Mouse (Mus musculus) spleen, adult 2 months (tissue): ENCODE measurements around the gene Gm20388. TPM values are rescaled to one million over a fixed set of nuclear protein-coding genes. Genes with fewer than 3 reads are reported as not detected.

Experiments used
- DNase-seq, 2 experiments: peaks; one replicate each; pipeline versions ENCODE4 v3.0.0 to v3.0.0-alpha.2; 2012 to 2021; ENCODE audit warnings: low spot score in 2 of 2, low read depth in 1 of 2
- H3K27ac ChIP-seq: fragments of 200-500 bp; 2 replicates; pipeline ENCODE4 v1.5.1; 2012; ENCODE audit warnings: low read length, inconsistent platforms; ENCODE audit not compliant: insufficient read depth
- H3K27me3 ChIP-seq: fragments of 200-500 bp; 2 replicates; pipeline ENCODE4 v1.6.1; 2012; ENCODE audit warnings: mild to moderate bottlenecking, moderate library complexity, low read length, inconsistent platforms; ENCODE audit not compliant: control insufficient read depth, insufficient read depth
- H3K36me3 ChIP-seq: fragments of 200-500 bp; 2 replicates; pipeline ENCODE4 v1.6.1; 2012; ENCODE audit warnings: mild to moderate bottlenecking, low read length, inconsistent platforms; ENCODE audit not compliant: control insufficient read depth, insufficient read depth
- H3K4me1 ChIP-seq: fragments of 200-500 bp; 2 replicates; pipeline ENCODE4 v1.6.1; 2011; ENCODE audit warnings: inconsistent platforms; ENCODE audit not compliant: control insufficient read depth, insufficient read depth, insufficient read length
- H3K4me3 ChIP-seq: fragments of 200-500 bp; 2 replicates; pipeline ENCODE4 v1.5.1; 2011; ENCODE audit warnings: mild to moderate bottlenecking, inconsistent platforms; ENCODE audit not compliant: insufficient read depth, insufficient read length; ENCODE audit errors: extremely low read depth
- CTCF ChIP-seq: fragments of 200-500 bp; IDR thresholded peaks from 2 replicates; pipeline ENCODE4 v1.5.1; 2011; ENCODE audit warnings: mild to moderate bottlenecking, inconsistent platforms; ENCODE audit not compliant: insufficient read depth, insufficient read length, insufficient replicate concordance; ENCODE audit errors: extremely low read depth
- POLR2A ChIP-seq: fragments of 200-500 bp; IDR thresholded peaks from 2 replicates; pipeline ENCODE4 v1.6.1; 2011; ENCODE audit warnings: low read depth, low read length, inconsistent platforms
- WGBS: fragments of 180-500 bp; shearing (Covaris S2); methylation state at CpG from one replicate; pipeline ENCODE4 v1.1.7; 2018; 5-methylcytosine and 5-hydroxymethylcytosine counted together
- polyA plus RNA-seq: library from polyadenylated mRNA; depleted of rRNA; stranded (reverse); fragments of >200 nt; gene quantifications from 2 replicates; pipeline ENCODE4 v1.2.3, GENCODE M21; 2012

The Gm20388 gene
- polyA plus RNA-seq, 1 experiment: 26.1 TPM

- H3K27me3 ChIP-seq: no peaks in the 10 kb centered on the region
- DNase-seq: no peak
- WGBS: 84% methylated on average over 8 of the region's 8 CpGs
- no peaks in the 10 kb centered on the region for H3K4me1 ChIP-seq
- no peak overlapping the region for H3K4me3 ChIP-seq
- no peak overlapping the region for H3K27ac ChIP-seq
- TF ChIP-seq POLR2A (no peak), CTCF (no peak)
- peaks cover 38% of the 10 kb centered on the region for H3K36me3 ChIP-seq
These were observed 671.2 kb downstream of the Gm20388 start for GRCm38 (mm10) chr8:120581811-120582210.

DNA sequence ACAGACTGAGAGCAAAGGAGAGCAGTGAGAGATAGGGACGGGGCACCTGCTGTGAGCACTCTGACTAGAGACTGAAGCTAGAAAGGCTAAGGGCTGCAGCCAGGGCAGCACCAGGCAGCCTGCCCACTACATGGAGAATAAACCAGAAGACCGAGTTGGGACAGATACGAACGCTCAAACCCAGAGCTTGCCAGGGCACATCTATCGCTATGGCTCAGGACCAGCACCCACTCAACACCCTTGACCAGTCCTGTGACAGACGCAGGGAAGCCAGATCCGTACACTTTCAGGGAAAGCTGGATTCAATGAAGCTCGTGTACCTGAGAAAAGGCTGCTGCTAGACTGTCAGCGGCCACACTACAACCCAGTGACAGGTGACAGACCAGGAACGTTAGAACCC, 674.9 kb downstream of the Gm20388 start:
- WGBS: 91% methylated on average over 10 of the region's 10 CpGs
- Histone ChIP-seq H3K27me3 (no peaks in the 10 kb centered on the region), H3K4me3 (no peak overlapping the region), H3K27ac (no peak overlapping the region), H3K36me3 (peaks cover 8% of the 10 kb centered on the region), H3K4me1 (no peaks in the 10 kb centered on the region)
- DNase-seq: no peak
- TF ChIP-seq CTCF (no peak), POLR2A (no peak)

- peak; percentile 96 to 97 for DNase-seq
- Histone ChIP-seq H3K4me3 (peak within 1 kb of the TSS; percentile 66), H3K27ac (no peak within 1 kb of the TSS; the same call in 1 of the 2 replicates), H3K27me3 (no peaks in the 10 kb centered on the region), H3K36me3 (no peaks in the 10 kb centered on the region; the same call in 1 of the 2 replicates), H3K4me1 (no peaks in the 10 kb centered on the region)
- no peak for TF ChIP-seq POLR2A
- no peak for TF ChIP-seq CTCF
- WGBS: under 1% methylated on average over 67 of the region's 67 CpGs
These were observed 678.5 kb downstream of the Gm20388 start, which contains the start of gene Gins2 for GRCm38 (mm10) chr8:120588908-120589771. Gins2 (minus strand) TSS chr8:120589304.

DNA sequence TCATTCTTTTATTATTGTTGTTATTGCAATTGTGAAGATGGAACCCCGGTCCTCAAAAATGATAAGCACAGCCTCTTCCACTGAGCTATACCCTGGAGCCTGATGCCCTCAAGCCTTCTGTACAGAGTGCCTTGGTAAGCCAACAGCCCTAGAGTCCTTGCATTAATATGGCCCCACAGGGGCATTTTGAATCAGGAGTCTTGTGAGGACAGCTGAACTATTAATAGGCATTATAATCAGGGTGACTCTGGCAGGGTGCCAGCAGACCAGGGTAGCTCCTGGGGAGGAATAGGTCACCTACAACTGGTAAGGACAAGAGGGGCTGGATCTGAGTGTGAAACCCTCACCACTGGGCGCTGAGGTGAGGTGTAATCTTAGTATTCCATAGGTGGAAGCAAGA, 679.3 kb downstream of the Gm20388 start:
- TF ChIP-seq POLR2A (no peak), CTCF (no peak)
- H3K27ac ChIP-seq: no peak overlapping the region
- H3K4me1 ChIP-seq: no peaks in the 10 kb centered on the region
- no peak for DNase-seq
- no peak overlapping the region for H3K4me3 ChIP-seq
- H3K27me3 ChIP-seq: no peaks in the 10 kb centered on the region
- WGBS: 50% methylated on average over 2 of the region's 2 CpGs
- no peaks in the 10 kb centered on the region; the same call in 1 of the 2 replicates for H3K36me3 ChIP-seq

GRCm38 (mm10) chr8:120591587-120592292, 681.1 kb downstream of the Gm20388 start:
- no peak overlapping the region for H3K27ac ChIP-seq
- TF ChIP-seq CTCF (no peak), POLR2A (no peak)
- H3K36me3 ChIP-seq: no peaks in the 10 kb centered on the region
- DNase-seq: no peak
- H3K4me1 ChIP-seq: no peaks in the 10 kb centered on the region
- 81% methylated on average over 10 of the region's 10 CpGs for WGBS
- no peak overlapping the region for H3K4me3 ChIP-seq
- H3K27me3 ChIP-seq: no peaks in the 10 kb centered on the region

GRCm38 (mm10) chr8:120594571-120594970, 683.9 kb downstream of the Gm20388 start:
- 86% methylated on average over 5 of the region's 5 CpGs for WGBS

More at GRCm38 (mm10) chr8:120594571-120594970, 683.9 kb downstream of the Gm20388 start:
- DNase-seq: no peak
- Histone ChIP-seq H3K4me3 (no peak overlapping the region), H3K4me1 (no peaks in the 10 kb centered on the region; the same call in 1 of the 2 replicates), H3K27ac (no peak overlapping the region), H3K27me3 (no peaks in the 10 kb centered on the region), H3K36me3 (no peaks in the 10 kb centered on the region)
- TF ChIP-seq POLR2A: no peak
- TF ChIP-seq CTCF: no peak
